Mouse (Mus musculus) layer of hippocampus, postnatal 36 days (tissue): ENCODE data around the gene Car11. TPM values are rescaled to one million over a fixed set of nuclear protein-coding genes. Genes with fewer than 3 reads are reported as not detected.

Experiments
- DNase-seq, 2 experiments: peaks; one replicate each; pipeline ENCODE4 v3.0.0; 2022
- total RNA-seq, 2 experiments: library from RNA; stranded (reverse); gene quantifications; 2 replicates each; pipeline ENCODE4 v1.2.3; 2021

Gene Car11
- total RNA-seq, 2 experiments from 2014 or later = 191 to 217 TPM

GRCm38 (mm10) chr7:45692364-45692763, 7.3 kb upstream of the Car11 start:
- no peak for DNase-seq

DNA sequence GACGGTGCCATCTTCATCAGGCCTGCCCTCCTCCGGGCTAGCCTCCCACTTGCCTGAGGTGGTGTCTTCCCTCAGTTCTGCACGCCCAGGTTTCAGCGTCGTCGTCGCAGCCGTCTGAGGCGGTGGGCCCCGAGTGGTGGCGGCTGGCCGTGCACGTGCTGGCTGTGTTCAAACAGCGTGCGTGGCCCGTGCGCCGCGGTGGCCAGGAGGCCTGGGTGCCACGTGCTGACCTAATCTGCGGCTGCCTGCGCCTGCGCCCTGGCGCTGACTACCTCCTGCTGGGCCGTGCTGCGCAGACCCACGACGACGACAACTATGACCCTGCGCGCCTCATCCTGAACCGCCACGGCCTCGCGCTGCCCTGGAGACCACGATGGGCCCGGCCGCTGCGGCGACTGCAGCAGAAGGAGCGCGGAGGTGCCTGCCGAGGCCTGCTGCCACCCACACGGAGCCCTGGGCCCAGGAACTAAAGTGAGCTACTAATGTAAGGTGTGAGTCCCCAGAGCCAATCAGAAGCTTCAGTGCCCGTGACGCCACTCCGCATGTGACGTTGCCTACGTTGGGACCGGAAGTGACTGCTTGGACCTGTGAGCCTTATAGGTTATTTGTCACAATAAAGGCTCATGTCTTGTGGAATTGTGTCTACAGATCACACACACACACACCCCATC, 5.6 kb upstream of the Car11 start, which contains the start of gene Sec1:
TSS of gene Sec1 (minus strand) at position 482 of the 671 bp plus-strand sequence.
- no peak for DNase-seq

- no peak for DNase-seq
Observed at GRCm38 (mm10) chr7:45695098-45695497, 4.5 kb upstream of the Car11 start.

- DNase-seq = no peak
Observed at GRCm38 (mm10) chr7:45697894-45698293, 1.7 kb upstream of the Car11 start.

DNA sequence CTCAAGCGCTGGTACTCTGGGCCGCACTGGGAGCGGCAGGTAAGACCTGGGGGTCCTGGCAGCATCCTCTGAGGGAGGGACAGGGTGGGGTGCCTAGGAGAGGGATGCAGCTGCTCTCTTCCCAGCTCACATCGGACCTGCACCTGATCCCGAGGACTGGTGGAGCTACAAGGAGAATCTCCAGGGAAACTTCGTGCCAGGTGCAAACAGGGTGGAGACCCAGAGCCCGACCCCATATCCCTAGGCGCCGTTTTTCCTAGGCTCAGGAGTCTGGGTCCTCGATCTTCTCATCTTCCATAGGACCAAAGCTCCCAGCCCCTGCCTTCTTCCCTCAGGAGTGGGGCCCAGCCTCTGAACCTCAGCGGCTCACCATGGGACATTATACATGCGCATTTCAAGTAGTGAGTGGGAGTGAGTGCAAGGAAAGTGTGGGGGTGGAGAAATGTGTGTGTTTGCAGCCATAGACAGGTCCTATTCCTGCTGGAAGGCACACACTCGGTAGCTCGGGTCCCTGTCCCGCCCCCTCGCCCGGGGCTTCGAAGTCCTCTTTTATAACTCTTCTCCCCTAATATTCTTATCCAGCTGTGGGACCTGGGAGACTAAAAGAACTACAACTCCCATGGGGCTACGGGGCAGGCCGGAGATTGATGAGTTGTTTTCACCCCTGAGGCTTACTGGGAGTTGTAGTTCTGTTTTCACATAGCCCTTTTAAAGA, 815 bp downstream of the Car11 start:
- peak; percentile 80 to 82 for DNase-seq

DNA sequence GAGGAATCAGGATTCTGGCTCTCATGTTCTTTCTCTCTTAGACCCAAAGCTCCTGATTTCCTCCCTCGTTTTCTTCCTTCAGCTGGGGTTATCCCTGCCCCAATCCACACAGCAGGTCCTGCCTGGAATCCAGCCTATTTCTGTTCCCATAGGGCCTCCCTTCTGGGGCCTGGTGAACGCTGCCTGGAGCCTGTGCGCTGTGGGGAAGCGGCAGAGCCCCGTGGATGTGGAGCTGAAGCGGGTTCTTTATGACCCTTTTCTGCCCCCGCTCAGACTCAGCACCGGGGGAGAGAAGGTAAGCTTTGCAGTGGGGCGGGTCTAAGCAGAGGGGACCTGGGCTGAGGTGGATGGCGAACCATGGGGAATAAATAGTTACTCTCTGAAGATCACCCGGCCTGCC, 1.4 kb downstream of the Car11 start:
- peak in 1 of 2 experiments; percentile 47 for DNase-seq

- DNase-seq = no peak
Observed at GRCm38 (mm10) chr7:45701607-45702006, 2.0 kb downstream of the Car11 start.

- DNase-seq = no peak
Observed at GRCm38 (mm10) chr7:45702316-45702715, 2.7 kb downstream of the Car11 start.

- no peak for DNase-seq
Observed at GRCm38 (mm10) chr7:45702809-45703520, 3.3 kb downstream of the Car11 start.

DNA sequence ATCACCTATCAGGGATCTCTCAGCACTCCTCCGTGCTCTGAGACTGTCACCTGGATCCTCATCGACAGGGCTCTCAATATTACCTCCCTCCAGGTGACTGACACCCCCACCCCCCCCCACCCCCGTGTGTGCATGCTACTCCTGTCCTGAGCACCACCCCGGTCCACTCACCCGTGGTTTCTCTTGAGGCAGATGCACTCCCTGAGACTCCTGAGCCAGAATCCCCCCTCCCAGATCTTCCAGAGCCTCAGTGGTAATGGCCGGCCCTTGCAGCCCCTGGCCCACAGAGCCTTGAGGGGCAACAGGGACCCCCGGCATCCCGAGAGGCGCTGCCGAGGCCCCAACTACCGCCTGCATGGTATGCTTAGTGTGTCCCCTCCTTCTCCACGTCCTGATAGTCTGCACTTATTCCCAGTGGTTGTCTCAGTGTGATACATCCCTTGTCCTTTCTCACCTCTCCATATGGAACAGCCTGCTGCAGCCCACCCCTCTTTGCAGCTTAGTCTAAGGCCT, 3.9 kb downstream of the Car11 start:
- no peak for DNase-seq

GRCm38 (mm10) chr7:45704046-45704559, 4.5 kb downstream of the Car11 start:
- peak; percentile 64 to 69 for DNase-seq

DNA sequence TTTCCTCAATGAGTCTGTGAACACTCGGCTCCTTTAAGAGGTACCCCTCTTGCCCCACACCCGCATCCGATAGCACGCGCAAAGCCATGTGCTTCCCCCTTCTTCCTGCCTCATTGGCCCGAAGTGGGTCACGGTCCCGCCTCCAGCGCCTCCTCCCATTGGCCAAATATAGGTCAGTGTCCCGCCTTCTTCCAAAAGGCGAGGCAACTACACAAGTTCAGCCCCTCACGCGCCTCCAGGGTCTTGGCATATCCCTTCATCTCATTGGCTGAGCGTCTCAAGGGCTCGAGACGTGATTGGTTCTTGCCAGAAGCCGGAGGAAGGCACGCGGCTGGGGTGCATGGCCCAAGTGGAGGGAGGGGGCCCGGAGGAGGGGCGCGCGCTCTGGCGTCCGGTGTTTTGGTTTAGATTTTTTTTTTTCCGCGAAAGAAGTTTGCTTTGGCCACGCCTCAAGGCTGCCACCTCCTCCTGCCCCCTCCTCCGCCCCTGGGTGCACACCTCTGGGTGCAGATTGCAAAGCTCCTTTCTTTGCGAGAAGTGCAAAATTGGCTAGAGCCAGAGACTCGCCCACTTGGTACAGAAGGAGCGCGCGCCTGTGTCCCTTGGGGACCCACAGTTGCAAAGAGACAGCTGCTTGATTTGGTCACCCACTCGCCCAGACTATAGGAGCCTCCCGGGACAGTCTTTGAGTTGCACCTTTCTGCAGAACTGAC, 5.2 kb downstream of the Car11 start, which contains the start of gene Dbp:
TSS of gene Dbp (plus strand) at position 359 of the 713 bp plus-strand sequence.
- DNase-seq = peak; percentile 99 to 100

DNA sequence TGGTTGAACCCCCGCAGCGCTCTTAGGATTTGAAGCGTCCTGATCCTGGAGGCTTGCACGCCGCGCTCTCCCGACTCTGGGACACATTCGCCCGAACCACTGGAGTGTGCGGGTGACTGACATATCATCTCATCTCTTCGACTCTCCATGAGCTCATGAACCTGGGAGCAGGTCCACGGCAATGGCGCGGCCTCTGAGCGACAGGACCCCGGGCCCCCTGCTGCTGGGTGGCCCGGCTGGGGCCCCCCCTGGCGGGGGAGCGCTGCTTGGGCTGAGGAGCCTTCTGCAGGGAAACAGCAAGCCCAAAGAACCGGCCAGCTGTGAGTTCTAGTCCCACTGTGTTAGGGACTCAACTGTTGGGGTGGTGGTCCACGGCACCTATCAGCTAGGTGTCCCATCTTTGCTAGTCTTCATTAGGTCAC, 5.8 kb downstream of the Car11 start:
- peak in 1 of 2 experiments; percentile 59 for DNase-seq

- DNase-seq = peak; percentile 72 to 81
Observed at GRCm38 (mm10) chr7:45705873-45706281, 6.2 kb downstream of the Car11 start.

- peak; percentile 80 to 84 for DNase-seq
Observed at GRCm38 (mm10) chr7:45706721-45707241, 7.1 kb downstream of the Car11 start.

GRCm38 (mm10) chr7:45707375-45707967, 7.8 kb downstream of the Car11 start:
- DNase-seq = peak; percentile 93

- DNase-seq = no peak
Observed at GRCm38 (mm10) chr7:45708221-45708761, 8.6 kb downstream of the Car11 start.

- DNase-seq = no peak
Observed at GRCm38 (mm10) chr7:45709036-45709435, 9.4 kb downstream of the Car11 start.

GRCm38 (mm10) chr7:45709677-45710355, 10.2 kb downstream of the Car11 start:
- DNase-seq = no peak

- DNase-seq = no peak
Observed at GRCm38 (mm10) chr7:45710477-45711191, 11.0 kb downstream of the Car11 start.
